Mouse (Mus musculus) left cerebral cortex, postnatal 14 days (tissue): ENCODE measurements around the gene Crip3. TPM values are rescaled to one million over a fixed set of nuclear protein-coding genes. Genes with fewer than 3 reads are reported as not detected.

Experiments
- DNase-seq, 2 experiments: peaks; one replicate each; pipeline ENCODE4 v3.0.0; 2021 to 2022; ENCODE audit warnings: low spot score in 2 of 2, mixed read lengths in 1 of 2
- intact Hi-C: fragments of 180-260 bp; cut with DNase I; formaldehyde crosslinking; loops from one replicate; pipeline ENCODE4 v1.15.1; 2025
- total RNA-seq, 2 experiments: library from RNA; stranded (reverse); gene quantifications; 2 replicates each; pipeline ENCODE4 v1.2.3; 2021

Crip3 gene
- total RNA-seq, 2 experiments from 2014 or later, result 3.3 to 5.3 TPM

DNA sequence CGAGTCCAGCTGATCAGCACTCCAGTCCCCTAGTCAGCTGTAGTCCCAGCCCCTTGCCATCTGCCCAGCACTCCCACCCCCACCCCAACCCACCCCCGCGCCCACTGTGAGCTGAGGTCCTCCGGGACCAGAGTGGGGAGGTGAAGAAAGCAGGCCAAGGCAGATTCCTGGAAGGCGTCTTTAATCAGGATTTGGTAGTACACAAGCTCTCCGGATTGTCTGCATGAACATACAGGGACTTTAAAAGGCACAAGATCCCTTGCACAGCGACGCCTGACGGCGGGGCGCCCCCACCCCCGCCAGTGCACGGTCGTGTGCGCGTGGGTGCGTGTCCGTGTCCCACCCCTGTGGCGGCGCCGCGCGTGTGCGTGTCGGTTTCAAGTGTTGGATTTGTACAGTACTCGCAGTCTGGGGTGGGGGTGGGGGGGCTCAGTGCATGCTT, 25.3 kb downstream of the Crip3 start:
- peak in 1 of 2 experiments; percentile 41 for DNase-seq
- intact Hi-C loops, result no loop called here

DNA sequence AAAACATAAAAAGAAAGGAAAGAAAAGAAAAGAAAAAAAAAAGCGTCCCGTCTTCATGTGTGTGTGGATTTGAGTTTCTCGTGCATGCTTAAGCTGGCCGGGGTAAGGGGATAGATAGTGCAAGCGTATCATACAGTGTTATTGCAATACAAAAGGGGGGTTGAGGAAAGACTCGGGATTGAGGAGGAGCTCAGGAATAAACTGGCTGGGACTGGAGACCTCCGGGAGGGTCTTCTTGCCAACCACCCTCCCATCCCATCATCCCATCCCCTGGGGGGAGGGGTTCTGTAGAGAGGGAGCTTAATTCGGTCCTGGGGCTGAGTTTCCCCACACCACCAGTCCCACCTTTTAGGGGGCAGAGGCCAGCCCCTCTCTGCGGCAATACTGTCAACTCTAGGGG, 25.8 kb downstream of the Crip3 start:
- DNase-seq, result no peak
- intact Hi-C loops, result no loop called here

- no peak for DNase-seq
- intact Hi-C loops, result no loop called here
These were observed 26.5 kb downstream of the Crip3 start for GRCm38 (mm10) chr17:46455110-46455691.

- peak; percentile 38 to 41 for DNase-seq
- intact Hi-C loops, result no loop called here
These were observed 29.1 kb downstream of the Crip3 start for GRCm38 (mm10) chr17:46457791-46458190.

DNA sequence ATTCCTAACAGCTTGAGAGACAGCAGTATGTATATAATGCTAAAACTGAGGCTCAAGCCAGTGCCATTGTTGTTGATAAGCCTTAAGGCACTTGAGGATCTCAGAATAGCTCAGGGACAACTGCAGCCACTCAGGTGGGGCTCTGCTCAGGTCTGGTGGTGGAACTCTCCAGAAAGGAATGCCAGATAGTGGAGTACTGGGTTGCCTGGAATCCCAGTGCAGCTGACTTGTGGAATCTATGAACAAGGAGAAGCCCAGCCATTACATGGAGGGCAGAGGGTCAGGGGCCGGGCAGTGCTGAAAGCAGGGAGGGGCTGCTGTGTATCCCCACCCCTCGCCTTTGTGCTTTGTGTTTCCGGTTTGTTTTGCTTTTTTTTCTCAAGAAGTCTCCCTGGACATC, 29.7 kb downstream of the Crip3 start:
- intact Hi-C loops, result no loop called here
- DNase-seq, result no peak

DNA sequence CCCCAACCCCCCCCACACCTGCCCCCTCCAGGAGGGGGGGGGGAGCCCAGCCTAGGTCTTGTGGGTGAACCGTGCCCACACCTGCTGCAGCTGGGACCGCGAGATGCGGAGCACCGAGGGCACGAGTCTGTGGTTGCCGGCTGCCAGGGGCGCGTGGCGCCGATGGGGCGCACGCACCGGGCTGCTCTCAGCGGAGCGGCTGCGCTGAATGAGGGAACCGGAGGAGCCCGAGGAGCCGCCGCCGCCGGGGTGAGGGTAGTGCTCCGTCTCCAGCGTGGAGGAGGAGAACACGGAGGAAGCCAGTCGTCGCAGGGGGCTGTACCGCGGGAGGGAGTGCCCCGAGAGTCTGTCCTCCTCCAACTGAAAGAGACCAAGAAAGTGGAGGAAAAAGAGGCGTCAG, 31.9 kb downstream of the Crip3 start:
- intact Hi-C loops, result no loop called here

DNA sequence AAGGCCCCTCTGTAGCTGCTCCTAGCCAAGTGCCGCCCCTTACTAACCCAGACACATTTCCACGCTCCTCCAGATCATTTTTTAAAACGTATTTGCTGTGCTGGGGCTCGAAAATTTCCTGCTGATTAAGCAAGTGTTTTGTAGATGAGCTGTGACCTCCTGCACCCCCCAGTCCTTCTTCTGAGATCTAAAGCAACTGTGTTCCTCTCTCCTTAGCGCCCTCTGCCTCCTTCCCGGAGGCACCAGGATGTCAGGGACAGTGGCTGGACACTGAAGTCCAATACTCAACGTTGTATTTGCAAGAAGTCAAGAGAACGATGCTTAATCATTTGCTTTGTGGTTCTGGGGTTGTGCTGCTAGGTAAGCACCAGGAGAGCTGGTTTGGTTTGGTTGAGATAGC, 32.6 kb downstream of the Crip3 start:
- intact Hi-C loops, result no loop called here
- DNase-seq, result no peak

More for the DNA sequence above, 31.9 kb downstream of the Crip3 start:
- DNase-seq, result no peak

DNA sequence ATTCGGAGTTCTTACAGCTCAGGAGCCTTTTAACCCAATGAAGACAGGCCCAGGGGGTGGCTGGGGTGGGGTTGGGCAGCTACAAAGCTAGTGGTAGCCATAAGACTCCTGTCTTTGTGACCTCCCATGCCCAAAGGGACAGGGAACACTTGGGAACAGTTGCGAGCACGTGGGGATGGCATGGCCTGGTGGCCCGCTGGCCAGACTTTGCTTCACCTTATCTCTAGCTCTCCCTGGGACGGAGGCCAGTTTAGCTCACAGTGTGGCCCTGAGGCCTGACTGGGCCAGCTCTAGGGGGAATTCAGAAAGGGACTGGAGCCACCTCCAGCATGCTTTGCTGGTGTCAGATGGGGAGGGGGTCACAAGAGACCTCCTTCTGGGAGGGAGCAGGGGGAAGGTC, 33.5 kb downstream of the Crip3 start:
- no peak for DNase-seq
- intact Hi-C loops, result no loop called here

GRCm38 (mm10) chr17:46467830-46468229, 39.1 kb downstream of the Crip3 start:
- intact Hi-C loops, result no loop called here
- no peak for DNase-seq

- no peak for DNase-seq
- intact Hi-C loops, result no loop called here
These were observed 47.9 kb downstream of the Crip3 start for GRCm38 (mm10) chr17:46476601-46477000.

DNA sequence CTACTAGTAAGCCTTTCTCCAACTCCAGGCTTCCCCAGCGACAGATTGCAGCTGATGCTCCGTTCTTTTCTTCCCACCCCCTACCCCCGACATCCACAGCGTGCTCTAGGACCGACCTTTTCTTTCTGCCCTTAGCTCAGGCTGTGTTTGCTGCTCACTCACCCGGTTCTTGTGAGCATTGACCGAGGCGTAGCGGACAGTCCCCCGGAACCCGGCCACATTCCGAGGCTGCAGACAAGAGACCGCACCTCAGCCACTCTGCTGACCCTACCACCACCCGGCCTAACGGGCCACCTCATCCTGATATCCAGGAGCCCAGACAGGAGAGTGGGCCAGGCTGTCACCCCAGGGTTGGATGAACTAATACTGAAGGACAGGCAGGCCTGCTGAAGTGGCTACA, 48.6 kb downstream of the Crip3 start:
- DNase-seq, result no peak
- intact Hi-C loops, result no loop called here

Other genes with a start within 250 kb of the Crip3 start
- gene Polh, start 226.3 kb upstream of the Crip3 start, total RNA-seq, result 1 to 10 TPM; 6.8 to 7.0 TPM
- gene Xpo5, start 226.1 kb upstream of the Crip3 start, total RNA-seq, result 10 to 100 TPM; 37.5 to 40.1 TPM
- 10 to 100 TPM; 34.0 to 35.2 TPM for gene Polr1c, start 180.9 kb upstream of the Crip3 start, total RNA-seq
- gene Yipf3, start 180.8 kb upstream of the Crip3 start, total RNA-seq, result 10 to 100 TPM; 82.1 to 99.3 TPM
- gene Lrrc73, start 175.4 kb upstream of the Crip3 start, total RNA-seq, result 10 to 100 TPM; 91.0 to 98.8 TPM
- gene Tjap1, start 145.9 kb upstream of the Crip3 start, total RNA-seq, result 10 to 100 TPM; 39.1 to 44.9 TPM
- gene Dlk2, start 131.5 kb upstream of the Crip3 start, total RNA-seq, result 10 to 100 TPM; 61.2 to 65.1 TPM
- 1 to 10 TPM; 8.4 to 8.7 TPM for gene Abcc10, start 100.6 kb upstream of the Crip3 start, total RNA-seq
- 10 to 100 TPM; 70.9 to 71.5 TPM for gene Zfp318, start 45.2 kb upstream of the Crip3 start, total RNA-seq
- under 1 TPM; 0.53 to 0.89 TPM for gene Slc22a7, start 9.5 kb downstream of the Crip3 start, total RNA-seq
- 100 to 1,000 TPM; 135 to 142 TPM for gene Ttbk1, start 58.7 kb downstream of the Crip3 start, total RNA-seq
- 1 to 10 TPM; 5.2 to 5.3 TPM for gene Dnph1, start 67.8 kb downstream of the Crip3 start, total RNA-seq
- 10 to 100 TPM; 49.3 to 50.8 TPM for gene Cul9, start 117.5 kb downstream of the Crip3 start, total RNA-seq
- gene Srf, start 127.2 kb downstream of the Crip3 start, total RNA-seq, result 10 to 100 TPM; 52.0 to 65.9 TPM
- gene Ptk7, start 200.6 kb downstream of the Crip3 start, total RNA-seq, result 10 to 100 TPM; 13.8 to 13.9 TPM
- gene Klc4, start 217.1 kb downstream of the Crip3 start, total RNA-seq, result 10 to 100 TPM; 15.8 to 16.5 TPM
- gene Mrpl2, start 217.3 kb downstream of the Crip3 start, total RNA-seq, result 10 to 100 TPM; 45.6 to 54.2 TPM
- gene Cul7, start 221.4 kb downstream of the Crip3 start, total RNA-seq, result 10 to 100 TPM; 30.2 to 33.4 TPM
- gene Rrp36, start 245.4 kb downstream of the Crip3 start, total RNA-seq, result 10 to 100 TPM; 14.1 to 15.7 TPM
- 100 to 1,000 TPM; 105 to 120 TPM for gene Mea1, start 249.9 kb downstream of the Crip3 start, total RNA-seq